Mouse (Mus musculus): ENCODE results near the gene Fubp3. TPM values are rescaled to one million over a fixed set of nuclear protein-coding genes. Genes with fewer than 3 reads are reported as not detected.

Gene Fubp3
- total RNA-seq, 1 experiment from 2014 or later = 55.5 TPM

Small RNAs within 50 kb of the gene (microRNA-seq; reads per million reads assigned to microRNA genes)
- 1.4 reads per million in 2 experiments for gene Mir6998

Other genes with a start within 250 kb of the Fubp3 start
- gene Ass1, start 102.4 kb upstream of the Fubp3 start, total RNA-seq (2021) = 14.8 and 41.4 TPM in 2 replicates
- not detected in 2 replicates for gene Prdm12, start 67.4 kb downstream of the Fubp3 start, total RNA-seq (2021)
- 23.6 and 25.7 TPM in 2 replicates for gene Exosc2, start 98.1 kb downstream of the Fubp3 start, total RNA-seq (2021)
- 78.9 and 90.9 TPM in 2 replicates for gene Abl1, start 115.7 kb downstream of the Fubp3 start, total RNA-seq (2021)
- not detected in 2 replicates for gene Qrfp, start 237.9 kb downstream of the Fubp3 start, total RNA-seq (2021)

Measured in adrenal gland, postnatal 25 days (tissue).